Mouse (Mus musculus) cortical plate, adult 2 months (tissue): Measurements from ENCODE around the gene Foxf1. TPM values are rescaled to one million over a fixed set of nuclear protein-coding genes. Genes with fewer than 3 reads are reported as not detected.

Experiments used
- H3K27ac ChIP-seq: fragments of 200-500 bp; 2 replicates; pipeline ENCODE4 v1.5.1; 2012; ENCODE audit warnings: low read length, control low read depth, inconsistent platforms; ENCODE audit not compliant: insufficient read depth
- H3K4me1 ChIP-seq: fragments of 200-500 bp; 2 replicates; pipeline ENCODE4 v1.6.1; 2011; ENCODE audit warnings: low read length; ENCODE audit not compliant: control insufficient read depth, insufficient read depth
- H3K4me3 ChIP-seq: fragments of 200-500 bp; 2 replicates; pipeline ENCODE4 v1.5.1; 2011; ENCODE audit warnings: mild to moderate bottlenecking, low read length, control low read depth; ENCODE audit not compliant: insufficient read depth
- CTCF ChIP-seq: fragments of 200-500 bp; IDR thresholded peaks from 2 replicates; pipeline ENCODE4 v1.5.1; 2011; ENCODE audit warnings: mild to moderate bottlenecking, control low read depth, low read length; ENCODE audit not compliant: insufficient read depth; ENCODE audit errors: extremely low read depth
- polyA plus RNA-seq: library from polyadenylated mRNA; depleted of rRNA; stranded (reverse); fragments of >200 nt; gene quantifications from 2 replicates; pipeline ENCODE4 v1.2.3, GENCODE M21; 2012; rRNA removed

The Foxf1 gene
- polyA plus RNA-seq, 1 experiment: 1.8 TPM

GRCm38 (mm10) chr8:121136856-121137255, 52.7 kb downstream of the Foxf1 start:
- no peak for TF ChIP-seq CTCF
- no peak overlapping the region for H3K4me3 ChIP-seq
- H3K27ac ChIP-seq: no peak overlapping the region
- H3K4me1 ChIP-seq: no peaks in the 10 kb centered on the region

Other genes starting within 250 kb of the Foxf1 start
- 95.8 and 108 TPM in 2 replicates for gene Mthfsd, start 24.0 kb downstream of the Foxf1 start, polyA plus RNA-seq
- gene Foxc2, start 31.8 kb downstream of the Foxf1 start, polyA plus RNA-seq: 0.79 and 1.3 TPM in 2 replicates
- gene Foxl1, start 43.6 kb downstream of the Foxf1 start, polyA plus RNA-seq: 0.04 TPM in 1 of 2 replicates, not detected in the other